Mouse (Mus musculus) liver, embryonic 14.5 days (tissue): Measurements from ENCODE around the gene Tenm2. TPM values are rescaled to one million over a fixed set of nuclear protein-coding genes. Genes with fewer than 3 reads are reported as not detected.

Source experiments
- ATAC-seq: fragments of 200-750 bp; cut with Nextera tagmentation; 2 replicates; pipeline ENCODE4 v1.8.0; 2017; ENCODE audit warnings: moderate number of reproducible peaks, mild to moderate bottlenecking, moderate library complexity; ENCODE audit not compliant: insufficient read depth
- DNase-seq, 3 experiments: peaks; one replicate each; pipeline ENCODE4 v3.0.0-alpha.2; 2012 to 2013; ENCODE audit warnings: low read depth in 3 of 3, low spot score in 3 of 3
- H3K27ac ChIP-seq: fragments of 300-500 bp; sonication (generic); 2 replicates; pipeline ENCODE4 v1.5.1; 2014; ENCODE audit warnings: moderate library complexity, mild to moderate bottlenecking, control low read depth, inconsistent platforms
- H3K27me3 ChIP-seq: fragments of 300-500 bp; sonication (generic); 2 replicates; pipeline ENCODE4 v1.6.1; 2014; ENCODE audit warnings: mild to moderate bottlenecking, low read length, moderate library complexity; ENCODE audit not compliant: control insufficient read depth, insufficient read depth
- H3K36me3 ChIP-seq: fragments of 300-500 bp; sonication (generic); replicated peaks from 2 replicates; pipeline ENCODE4 v1.6.1; 2014; ENCODE audit warnings: low read depth; ENCODE audit not compliant: control insufficient read depth, insufficient read depth
- H3K4me1 ChIP-seq, 2 experiments: fragments of 200-500 bp in 1 of 2; fragments of 300-500 bp in 1 of 2; sonication (generic) in 1 of 2; replicated peaks; 2 replicates each; pipeline ENCODE4 v1.6.1; 2012 to 2014; ENCODE audit warnings: antibody characterized with exemption in 1 of 2, inconsistent platforms in 1 of 2, low read length in 1 of 2; ENCODE audit not compliant: control insufficient read depth in 2 of 2, insufficient read depth in 2 of 2
- H3K4me2 ChIP-seq: fragments of 300-500 bp; sonication (generic); 2 replicates; pipeline ENCODE4 v1.6.1; 2014; ENCODE audit warnings: low read depth, mild to moderate bottlenecking, control low read depth, moderate library complexity
- H3K4me3 ChIP-seq, 2 experiments: fragments of 200-500 bp in 1 of 2; fragments of 300-500 bp in 1 of 2; sonication (generic) in 1 of 2; 2 replicates each; pipeline ENCODE4 v1.5.1; 2012 to 2014; ENCODE audit warnings: low read depth in 2 of 2, low read length in 2 of 2, mild to moderate bottlenecking in 2 of 2, control low read depth in 1 of 2, inconsistent platforms in 1 of 2, moderate library complexity in 1 of 2; ENCODE audit not compliant: insufficient read depth in 1 of 2
- H3K9ac ChIP-seq: fragments of 300-500 bp; sonication (generic); replicated peaks from 2 replicates; pipeline ENCODE4 v1.6.1; 2014; ENCODE audit warnings: mild to moderate bottlenecking, control low read depth, moderate library complexity
- H3K9me3 ChIP-seq: fragments of 300-500 bp; sonication (generic); 2 replicates; pipeline ENCODE4 v1.6.1; 2016; ENCODE audit warnings: low read length, mixed read lengths; ENCODE audit not compliant: control insufficient read depth
- CTCF ChIP-seq: IDR thresholded peaks from 2 replicates; pipeline ENCODE4 v1.5.1; 2016; ENCODE audit warnings: antibody characterized with exemption, low read depth, control low read depth
- EP300 ChIP-seq: IDR thresholded peaks from 2 replicates; pipeline ENCODE4 v1.6.1; 2016; ENCODE audit warnings: antibody characterized with exemption, low read depth
- WGBS: fragments of 180-500 bp; shearing (Covaris S2); extraction: QIAGEN DNeasy Blood & Tissue Kit; methylation state at CpG from one replicate; pipeline ENCODE4 v1.1.7; 2014; ENCODE audit not compliant: insufficient replicate concordance; 5-methylcytosine and 5-hydroxymethylcytosine counted together
- polyA plus RNA-seq, 2 experiments: library from polyadenylated mRNA; depleted of rRNA in 1 of 2; stranded (reverse) in 1 of 2; unstranded in 1 of 2; fragments of >200 nt; fragmentation: Nextera tagmentation in 1 of 2; extraction: Ambion mirVana in 1 of 2; gene quantifications; 2 replicates each; pipeline versions ENCODE4 v1.2.1 to v1.2.3; 2012 to 2014

The Tenm2 gene
- polyA plus RNA-seq, 2 experiments: 0.06 TPM; not detected in 1

GRCm38 (mm10) chr11:36362514-36362913 lies 873.2 kb downstream of the Tenm2 start:
- ATAC-seq (no peak), DNase-seq (no peak)
- 76% methylated on average over 8 of the region's 8 CpGs for WGBS
- H3K27ac ChIP-seq: no peak overlapping the region
- no peaks in the 10 kb centered on the region for H3K9me3 ChIP-seq
- no peaks in the 10 kb centered on the region for H3K27me3 ChIP-seq
- TF ChIP-seq CTCF (no peak), EP300 (no peak)
- H3K9ac ChIP-seq: no peak overlapping the region
- no peaks in the 10 kb centered on the region for H3K36me3 ChIP-seq
- H3K4me1 ChIP-seq: no peaks in the 10 kb centered on the region; a peak in 1 of 4 replicates
- H3K4me3 ChIP-seq: no peak overlapping the region
- H3K4me2 ChIP-seq: no peak overlapping the region

- Histone ChIP-seq H3K9me3 (no peaks in the 10 kb centered on the region), H3K36me3 (no peaks in the 10 kb centered on the region), H3K4me3 (no peak overlapping the region), H3K4me2 (no peak overlapping the region), H3K27ac (no peak overlapping the region), H3K27me3 (no peaks in the 10 kb centered on the region), H3K4me1 (no peaks in the 10 kb centered on the region), H3K9ac (no peak overlapping the region)
- ATAC-seq (no peak), DNase-seq (no peak)
- 68% methylated on average over 1 of the region's 1 CpGs for WGBS
- TF ChIP-seq CTCF (no peak), EP300 (no peak)
These were observed 882.5 kb downstream of the Tenm2 start for GRCm38 (mm10) chr11:36353252-36353651.

- ATAC-seq: no peak
- TF ChIP-seq CTCF: no peak
- TF ChIP-seq EP300: no peak
- Histone ChIP-seq H3K4me2 (no peak overlapping the region), H3K36me3 (no peaks in the 10 kb centered on the region), H3K9me3 (no peaks in the 10 kb centered on the region), H3K27me3 (no peaks in the 10 kb centered on the region), H3K4me3 (no peak overlapping the region), H3K9ac (no peak overlapping the region), H3K4me1 (no peaks in the 10 kb centered on the region), H3K27ac (no peak overlapping the region)
- DNase-seq: no peak
- WGBS: 55% methylated on average over 6 of the region's 6 CpGs
These were observed 884.0 kb downstream of the Tenm2 start for GRCm38 (mm10) chr11:36351752-36352151.

GRCm38 (mm10) chr11:36351341-36351740 lies 884.4 kb downstream of the Tenm2 start:
- Histone ChIP-seq H3K4me3 (no peak overlapping the region), H3K4me1 (no peaks in the 10 kb centered on the region), H3K9me3 (no peaks in the 10 kb centered on the region), H3K36me3 (no peaks in the 10 kb centered on the region), H3K27me3 (no peaks in the 10 kb centered on the region), H3K27ac (no peak overlapping the region), H3K9ac (no peak overlapping the region), H3K4me2 (no peak overlapping the region)
- WGBS: 56% methylated on average over 6 of the region's 6 CpGs
- ATAC-seq (no peak), DNase-seq (no peak)
- no peak for TF ChIP-seq EP300
- no peak for TF ChIP-seq CTCF

GRCm38 (mm10) chr11:36350264-36350663 lies 885.5 kb downstream of the Tenm2 start:
- ATAC-seq (no peak), DNase-seq (no peak)
- Histone ChIP-seq H3K36me3 (no peaks in the 10 kb centered on the region), H3K9me3 (no peaks in the 10 kb centered on the region), H3K4me3 (no peak overlapping the region), H3K9ac (no peak overlapping the region), H3K4me2 (no peak overlapping the region), H3K27me3 (no peaks in the 10 kb centered on the region), H3K4me1 (no peaks in the 10 kb centered on the region), H3K27ac (no peak overlapping the region)
- 58% methylated on average over 1 of the region's 1 CpGs for WGBS
- no peak for TF ChIP-seq EP300
